Comparison of ENCODE assay signal across 8 mouse cellular contexts in the genomic region with DNA sequence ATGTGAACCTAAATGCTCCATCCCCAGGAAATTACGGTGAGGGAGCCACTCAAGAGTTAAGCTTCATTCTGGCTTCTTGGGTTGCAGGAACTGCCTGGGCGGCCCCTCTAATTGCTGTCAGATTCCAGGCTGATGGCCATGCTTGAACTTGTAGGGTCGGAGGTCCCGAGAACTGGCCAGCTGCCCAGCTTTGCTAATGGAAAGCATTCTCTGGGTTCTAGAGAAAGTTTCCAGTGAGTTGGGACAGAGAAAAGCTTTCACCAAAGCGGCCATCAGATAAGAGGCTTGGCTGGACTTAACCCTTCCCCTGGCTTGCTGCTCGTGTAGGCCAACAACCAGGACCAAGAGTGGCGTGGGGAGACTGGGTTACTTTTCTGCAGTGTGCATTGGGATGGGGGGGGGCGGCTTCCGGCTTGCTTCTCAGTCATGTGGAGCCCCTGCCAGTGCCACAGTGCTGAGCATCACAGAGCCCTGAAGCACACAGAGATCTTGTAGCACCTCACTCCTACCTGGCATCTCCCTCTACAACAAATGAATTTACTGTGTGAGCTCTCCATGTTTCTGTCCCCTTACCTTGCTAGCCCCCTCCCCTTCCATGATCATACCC. TPM values are rescaled to one million over a fixed set of nuclear protein-coding genes. Genes with fewer than 3 reads are reported as not detected.
DNase-seq lines count a peak whose midpoint lies in the region; ATAC-seq lines count a peak whose summit lies in the region.

No protein-coding gene starts in this region.

- H3K27ac ChIP-seq in neural tube, embryonic 15.5 days (replicated peaks): no peak overlapping the region
- H3K27ac ChIP-seq in embryonic facial prominence, embryonic 15.5 days (replicated peaks): peak overlapping the region; percentile 23; the same call in 1 of the 2 replicates
- H3K27ac ChIP-seq in hindbrain, embryonic 15.5 days (replicated peaks): no peak overlapping the region; the same call in 1 of the 2 replicates
- H3K27ac ChIP-seq in liver, embryonic 12.5 days: no peak overlapping the region

- ATAC-seq in neural tube, embryonic 15.5 days (ENCODE audit: low FRiP score): no peak
- peak; percentile 41; the same call in 1 of the 2 replicates for ATAC-seq in embryonic facial prominence, embryonic 15.5 days (ENCODE audit: insufficient number of reproducible peaks, low FRiP score, low TSS enrichment, low read depth)
- 0 out of 2 replicates have a peak, but pooled peaks have one; percentile 9 for ATAC-seq in hindbrain, embryonic 15.5 days (ENCODE audit: low FRiP score, low read depth)
- peak; percentile 27; the same call in 1 of the 2 replicates for ATAC-seq in liver, embryonic 12.5 days

- H3K9me3 ChIP-seq in neural tube, embryonic 15.5 days (replicated peaks): no peaks in the 10 kb centered on the region
- no peaks in the 10 kb centered on the region for H3K9me3 ChIP-seq in embryonic facial prominence, embryonic 15.5 days (replicated peaks)
- no peaks in the 10 kb centered on the region for H3K9me3 ChIP-seq in hindbrain, embryonic 15.5 days
- no peaks in the 10 kb centered on the region for H3K9me3 ChIP-seq in liver, embryonic 12.5 days (replicated peaks)

- no peak overlapping the region for H3K4me3 ChIP-seq in neural tube, embryonic 15.5 days (replicated peaks)
- H3K4me3 ChIP-seq in embryonic facial prominence, embryonic 15.5 days (replicated peaks): no peak overlapping the region
- H3K4me3 ChIP-seq in hindbrain, embryonic 15.5 days: no peak overlapping the region
- H3K4me3 ChIP-seq in liver, embryonic 12.5 days: no peak overlapping the region

- 0 out of 2 replicates have a peak, but pooled peaks cover 14% of the 10 kb centered on the region for H3K36me3 ChIP-seq in neural tube, embryonic 15.5 days
- H3K36me3 ChIP-seq in embryonic facial prominence, embryonic 15.5 days: no peaks in the 10 kb centered on the region
- H3K36me3 ChIP-seq in hindbrain, embryonic 15.5 days: no peaks in the 10 kb centered on the region; the same call in 1 of the 2 replicates
- no peaks in the 10 kb centered on the region for H3K36me3 ChIP-seq in liver, embryonic 12.5 days

- H3K27me3 ChIP-seq in neural tube, embryonic 15.5 days (replicated peaks): no peaks in the 10 kb centered on the region
- no peaks in the 10 kb centered on the region for H3K27me3 ChIP-seq in embryonic facial prominence, embryonic 15.5 days
- H3K27me3 ChIP-seq in hindbrain, embryonic 15.5 days: no peaks in the 10 kb centered on the region
- peaks cover 4% of the 10 kb centered on the region for H3K27me3 ChIP-seq in liver, embryonic 12.5 days (replicated peaks)

- no peak overlapping the region for H3K9ac ChIP-seq in neural tube, embryonic 15.5 days (replicated peaks)
- H3K9ac ChIP-seq in embryonic facial prominence, embryonic 15.5 days: no peak overlapping the region
- H3K9ac ChIP-seq in hindbrain, embryonic 15.5 days: no peak overlapping the region
- no peak overlapping the region for H3K9ac ChIP-seq in liver, embryonic 12.5 days

- peaks cover 8% of the 10 kb centered on the region; the same call in 1 of the 2 replicates for H3K4me1 ChIP-seq in neural tube, embryonic 15.5 days
- peaks cover 15% of the 10 kb centered on the region for H3K4me1 ChIP-seq in embryonic facial prominence, embryonic 15.5 days
- H3K4me1 ChIP-seq in hindbrain, embryonic 15.5 days (replicated peaks): 0 out of 2 replicates have a peak, but pooled peaks cover 6% of the 10 kb centered on the region
- peaks cover 43% of the 10 kb centered on the region for H3K4me1 ChIP-seq in liver, embryonic 12.5 days

- WGBS in neural tube, embryonic 15.5 days: 58% methylated on average over 9 of the region's 9 CpGs
- WGBS in embryonic facial prominence, embryonic 15.5 days: 23% methylated on average over 9 of the region's 9 CpGs
- 56% methylated on average over 9 of the region's 9 CpGs for WGBS in hindbrain, embryonic 15.5 days
- 54% methylated on average over 9 of the region's 9 CpGs for WGBS in liver, embryonic 12.5 days (ENCODE audit: insufficient replicate concordance)

- H3K4me2 ChIP-seq in neural tube, embryonic 15.5 days: no peak overlapping the region
- H3K4me2 ChIP-seq in embryonic facial prominence, embryonic 15.5 days (replicated peaks): no peak overlapping the region
- no peak overlapping the region for H3K4me2 ChIP-seq in hindbrain, embryonic 15.5 days
- no peak overlapping the region for H3K4me2 ChIP-seq in liver, embryonic 12.5 days

- DNase-seq in neural tube, embryonic 10.5 days (ENCODE audit: extremely low spot score, low spot score): peak; percentile 27
- DNase-seq in cerebellum, adult 9-10 months: no peak
- DNase-seq in thymus, postnatal 4 days: no peak
- DNase-seq in frontal cortex, postnatal 25 days (ENCODE audit: low spot score in 2 of 2): no peak

RNA-seq across cellular contexts. Expression of a gene that starts 15.8 kb away (rescaled TPM):
- polyA plus RNA-seq in neural tube, embryonic 15.5 days (2015; fragmentation: Nextera tagmentation; extraction: Ambion mirVana): 37.9 and 44.0 TPM in 2 replicates
- polyA plus RNA-seq in embryonic facial prominence, embryonic 15.5 days (2015; fragmentation: Nextera tagmentation; extraction: Ambion mirVana): 2.5 and 3.4 TPM in 2 replicates
- polyA plus RNA-seq in hindbrain, embryonic 15.5 days (2015; fragmentation: Nextera tagmentation; extraction: Ambion mirVana): 38.3 and 39.5 TPM in 2 replicates
- polyA plus RNA-seq in liver, embryonic 12.5 days (2016; fragmentation: Nextera tagmentation; extraction: Ambion mirVana): 4.6 TPM in 2 replicates

RNA-seq across cellular contexts. Expression of a gene that starts 25.2 kb away (rescaled TPM):
- 368 and 390 TPM in 2 replicates for polyA plus RNA-seq in neural tube, embryonic 15.5 days (2015; fragmentation: Nextera tagmentation; extraction: Ambion mirVana)
- polyA plus RNA-seq in embryonic facial prominence, embryonic 15.5 days (2015; fragmentation: Nextera tagmentation; extraction: Ambion mirVana): 174 and 176 TPM in 2 replicates
- 332 and 377 TPM in 2 replicates for polyA plus RNA-seq in hindbrain, embryonic 15.5 days (2015; fragmentation: Nextera tagmentation; extraction: Ambion mirVana)
- 79.2 and 94.3 TPM in 2 replicates for polyA plus RNA-seq in liver, embryonic 12.5 days (2016; fragmentation: Nextera tagmentation; extraction: Ambion mirVana)

RNA-seq across cellular contexts. Expression of a gene that starts 30.0 kb away (rescaled TPM):
- 6.1 and 9.8 TPM in 2 replicates for polyA plus RNA-seq in neural tube, embryonic 15.5 days (2015; fragmentation: Nextera tagmentation; extraction: Ambion mirVana)
- 21.0 and 25.4 TPM in 2 replicates for polyA plus RNA-seq in embryonic facial prominence, embryonic 15.5 days (2015; fragmentation: Nextera tagmentation; extraction: Ambion mirVana)
- 6.9 and 10.6 TPM in 2 replicates for polyA plus RNA-seq in hindbrain, embryonic 15.5 days (2015; fragmentation: Nextera tagmentation; extraction: Ambion mirVana)
- 27.4 and 32.2 TPM in 2 replicates for polyA plus RNA-seq in liver, embryonic 12.5 days (2016; fragmentation: Nextera tagmentation; extraction: Ambion mirVana)

RNA-seq across cellular contexts. Expression of a gene that starts 58.6 kb away (rescaled TPM):
- 0.20 and 0.22 TPM in 2 replicates for polyA plus RNA-seq in neural tube, embryonic 15.5 days (2015; fragmentation: Nextera tagmentation; extraction: Ambion mirVana)
- 0.38 and 0.47 TPM in 2 replicates for polyA plus RNA-seq in embryonic facial prominence, embryonic 15.5 days (2015; fragmentation: Nextera tagmentation; extraction: Ambion mirVana)
- polyA plus RNA-seq in hindbrain, embryonic 15.5 days (2015; fragmentation: Nextera tagmentation; extraction: Ambion mirVana): 0.06 and 0.16 TPM in 2 replicates
- not detected in 2 replicates for polyA plus RNA-seq in liver, embryonic 12.5 days (2016; fragmentation: Nextera tagmentation; extraction: Ambion mirVana)
